Mouse (Mus musculus) olfactory bulb, adult 2 months (tissue): ENCODE results near the gene Prss57.

ENCODE experiments used
- CTCF ChIP-seq: fragments of 200-500 bp; IDR thresholded peaks from 2 replicates; pipeline ENCODE4 v1.5.1; 2012; ENCODE audit warnings: low read depth, mild to moderate bottlenecking, low read length, moderate library complexity; ENCODE audit not compliant: insufficient read depth
- POLR2A ChIP-seq: fragments of 200-500 bp; IDR thresholded peaks from 2 replicates; pipeline ENCODE4 v1.6.1; 2012; ENCODE audit warnings: mild to moderate bottlenecking, low read depth, low read length, moderate library complexity; ENCODE audit not compliant: insufficient read depth

GRCm38 (mm10) chr10:79769329-79769728, 21.4 kb downstream of the Prss57 start:
- TF ChIP-seq CTCF (no peak), POLR2A (no peak)
